Mouse (Mus musculus): ENCODE measurements around the gene Wdr49.

DNA sequence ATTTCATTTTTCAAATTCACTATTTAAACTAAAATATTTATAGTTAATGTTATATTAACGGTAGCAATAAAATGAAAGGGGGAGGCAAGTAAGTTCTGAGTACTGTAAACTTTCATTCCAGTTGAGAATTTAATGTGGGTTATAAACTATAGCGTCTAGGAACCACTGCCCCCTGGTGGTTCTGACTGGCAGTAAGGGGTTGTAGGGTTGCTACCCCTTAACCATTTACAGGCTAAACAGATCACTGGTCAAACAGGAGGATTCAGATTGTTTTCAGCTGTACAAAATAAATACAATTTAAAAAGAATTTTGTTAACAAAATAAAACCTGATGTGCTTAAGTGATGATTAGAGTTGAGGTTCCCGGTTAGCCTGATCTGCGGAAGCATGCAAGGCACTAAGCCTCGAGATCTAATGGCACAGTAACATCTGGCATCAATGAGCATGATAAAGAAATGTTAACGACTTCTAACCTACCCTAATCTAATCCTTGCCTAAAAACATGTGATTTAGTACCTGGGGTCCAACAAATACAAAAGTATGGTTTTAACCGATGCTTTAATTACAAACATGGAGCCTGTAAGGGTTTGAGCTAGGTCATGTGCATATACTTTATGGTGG is 35.8 kb upstream of the Wdr49 start:
- TF ChIP-seq CTCF (IDR thresholded peaks at IDR 0.05; ENCODE audit: low read depth) = peak; percentile 71
- TF ChIP-seq EP300 (optimal IDR thresholded peaks at IDR 0.05) = no peak

Measured in stomach, postnatal 0 days (tissue).